Mouse (Mus musculus) forebrain, embryonic 16.5 days (tissue): ENCODE data around the gene Bicc1. TPM values are rescaled to one million over a fixed set of nuclear protein-coding genes. Genes with fewer than 3 reads are reported as not detected.
A peak's percentile ranks its signal among the peaks of the same experiment; 100 is the strongest.

Source experiments
- ATAC-seq: fragments of 200-750 bp; cut with Nextera tagmentation; 2 replicates; pipeline ENCODE4 v1.8.0; 2017; ENCODE audit warnings: mild to moderate bottlenecking, moderate library complexity
- H3K27ac ChIP-seq: fragments of 300-500 bp; sonication (generic); 2 replicates; pipeline ENCODE4 v1.5.1; 2014; ENCODE audit warnings: low read length, control low read depth
- H3K27me3 ChIP-seq: fragments of 300-500 bp; sonication (generic); replicated peaks from 2 replicates; pipeline ENCODE4 v1.6.1; 2014; ENCODE audit warnings: low read length; ENCODE audit not compliant: control insufficient read depth, insufficient read depth
- H3K36me3 ChIP-seq: fragments of 300-500 bp; sonication (generic); 2 replicates; pipeline ENCODE4 v1.6.1; 2014; ENCODE audit not compliant: control insufficient read depth, insufficient read depth
- H3K4me1 ChIP-seq: fragments of 300-500 bp; sonication (generic); replicated peaks from 2 replicates; pipeline ENCODE4 v1.6.1; 2014; ENCODE audit warnings: low read length; ENCODE audit not compliant: control insufficient read depth, insufficient read depth
- H3K4me2 ChIP-seq: fragments of 300-500 bp; sonication (generic); 2 replicates; pipeline ENCODE4 v1.6.1; 2014; ENCODE audit warnings: mild to moderate bottlenecking, low read length, control low read depth
- H3K4me3 ChIP-seq: fragments of 300-500 bp; sonication (generic); replicated peaks from 2 replicates; pipeline ENCODE4 v1.5.1; 2014; ENCODE audit warnings: mild to moderate bottlenecking, low read length, control low read depth
- H3K9ac ChIP-seq: fragments of 300-500 bp; sonication (generic); replicated peaks from 2 replicates; pipeline ENCODE4 v1.6.1; 2014; ENCODE audit warnings: low read depth, low read length, control low read depth
- H3K9me3 ChIP-seq: fragments of 300-500 bp; sonication (generic); 2 replicates; pipeline ENCODE4 v1.6.1; 2016; ENCODE audit warnings: low read length; ENCODE audit not compliant: control insufficient read depth
- whole genome bisulfite sequencing: fragments of 180-500 bp; shearing (Covaris S2); extraction: QIAGEN DNeasy Blood & Tissue Kit; methylation state at CpG from one replicate; pipeline ENCODE4 v1.1.7; 2014; 5-methylcytosine and 5-hydroxymethylcytosine counted together
- polyA plus RNA-seq: library from polyadenylated mRNA; unstranded; fragments of >200 nt; fragmentation: Nextera tagmentation; extraction: Ambion mirVana; gene quantifications from 2 replicates; pipeline ENCODE4 v1.2.1, GENCODE M21; 2015

The Bicc1 gene
- polyA plus RNA-seq: 3.1 and 4.3 TPM in 2 replicates

- H3K27ac ChIP-seq: no peak within 1 kb of the TSS
- peak within 1 kb of the TSS; percentile 98 for H3K4me2 ChIP-seq
- H3K9me3 ChIP-seq: no peaks in the 10 kb centered on the region
- ATAC-seq: peak; percentile 90
- peaks cover 9% of the 10 kb centered on the region for H3K27me3 ChIP-seq
- H3K4me1 ChIP-seq: peaks cover 9% of the 10 kb centered on the region
- 2% methylated on average over 30 of the region's 69 CpGs for WGBS
- peak within 1 kb of the TSS; percentile 71 for H3K4me3 ChIP-seq
- H3K9ac ChIP-seq: peak within 1 kb of the TSS; percentile 71
- no peaks in the 10 kb centered on the region for H3K36me3 ChIP-seq
Measured at GRCm38 (mm10) chr10:71159676-71160235, at the start of gene Bicc1. Gene Bicc1, minus strand, starts transcription at chr10:71159700.

GRCm38 (mm10) chr10:71201512-71201911 is 42.0 kb upstream of the Bicc1 start:
- Histone ChIP-seq H3K4me1 (peaks cover 3% of the 10 kb centered on the region; the same call in 1 of the 2 replicates), H3K4me2 (no peak overlapping the region), H3K4me3 (no peak overlapping the region), H3K9ac (no peak overlapping the region), H3K27ac (no peak overlapping the region), H3K36me3 (no peaks in the 10 kb centered on the region), H3K27me3 (no peaks in the 10 kb centered on the region), H3K9me3 (no peaks in the 10 kb centered on the region)
- no peak for ATAC-seq
- WGBS: 90% methylated on average over 2 of the region's 2 CpGs

- Histone ChIP-seq H3K27me3 (no peaks in the 10 kb centered on the region), H3K9me3 (no peaks in the 10 kb centered on the region), H3K4me3 (no peak overlapping the region), H3K36me3 (no peaks in the 10 kb centered on the region), H3K27ac (no peak overlapping the region), H3K4me1 (peaks cover 3% of the 10 kb centered on the region; the same call in 1 of the 2 replicates), H3K9ac (no peak overlapping the region; the same call in 1 of the 2 replicates), H3K4me2 (no peak overlapping the region)
- no peak for ATAC-seq
- WGBS: 58% methylated on average over 5 of the region's 5 CpGs
Measured at GRCm38 (mm10) chr10:71200964-71201363, 41.5 kb upstream of the Bicc1 start.

- ATAC-seq: no peak
- H3K4me2 ChIP-seq: no peak overlapping the region
- no peaks in the 10 kb centered on the region for H3K9me3 ChIP-seq
- peaks cover 3% of the 10 kb centered on the region; the same call in 1 of the 2 replicates for H3K4me1 ChIP-seq
- no peak overlapping the region for H3K27ac ChIP-seq
- H3K36me3 ChIP-seq: no peaks in the 10 kb centered on the region
- no peaks in the 10 kb centered on the region for H3K27me3 ChIP-seq
- 89% methylated on average over 8 of the region's 8 CpGs for WGBS
- no peak overlapping the region for H3K4me3 ChIP-seq
- no peak overlapping the region for H3K9ac ChIP-seq
Measured at GRCm38 (mm10) chr10:71198676-71199075, 39.2 kb upstream of the Bicc1 start.

DNA sequence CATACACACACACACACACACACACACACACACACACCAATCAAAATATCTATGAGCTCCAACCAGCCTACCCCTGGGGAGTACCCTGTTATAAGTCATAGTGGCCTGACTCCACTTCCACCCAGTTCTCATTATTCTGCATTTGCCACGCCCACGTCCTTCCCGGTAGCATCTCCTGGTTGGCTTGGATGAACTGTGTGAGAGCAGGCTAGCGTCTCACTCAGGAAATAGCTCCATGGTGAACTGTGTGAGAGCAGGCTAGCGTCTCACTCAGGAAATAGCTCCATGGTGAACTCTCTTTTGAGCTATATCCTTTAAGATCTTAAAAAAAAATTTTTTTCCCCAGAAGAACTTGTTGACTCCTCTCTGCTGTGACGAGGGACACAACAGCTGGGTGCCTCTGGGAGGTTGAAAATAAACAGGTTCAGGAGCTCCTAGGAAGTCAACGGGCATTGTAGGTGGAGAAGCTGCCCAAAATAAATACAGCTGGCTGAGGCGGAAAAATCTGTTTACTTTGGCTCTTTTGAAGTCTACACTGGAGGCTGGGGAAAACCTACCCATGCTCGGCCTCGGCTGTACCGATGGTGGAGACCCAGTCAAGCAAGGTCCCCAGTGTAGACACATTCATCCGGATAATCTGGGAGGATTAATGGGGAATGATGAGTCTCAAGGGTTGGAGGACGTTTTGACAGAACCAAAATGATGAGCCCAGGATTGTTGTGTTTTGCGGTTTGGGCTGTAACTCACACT is 37.7 kb upstream of the Bicc1 start:
- H3K9ac ChIP-seq: no peak overlapping the region
- H3K4me2 ChIP-seq: no peak overlapping the region
- peaks cover 6% of the 10 kb centered on the region; the same call in 1 of the 2 replicates for H3K4me1 ChIP-seq
- no peaks in the 10 kb centered on the region for H3K9me3 ChIP-seq
- no peak for ATAC-seq
- H3K27me3 ChIP-seq: no peaks in the 10 kb centered on the region
- no peaks in the 10 kb centered on the region for H3K36me3 ChIP-seq
- WGBS: 82% methylated on average over 14 of the region's 14 CpGs
- no peak overlapping the region for H3K27ac ChIP-seq
- no peak overlapping the region for H3K4me3 ChIP-seq

- Histone ChIP-seq H3K9ac (no peak overlapping the region), H3K27me3 (no peaks in the 10 kb centered on the region), H3K36me3 (no peaks in the 10 kb centered on the region), H3K4me2 (no peak overlapping the region), H3K4me3 (no peak overlapping the region), H3K4me1 (peaks cover 4% of the 10 kb centered on the region; the same call in 1 of the 2 replicates), H3K27ac (no peak overlapping the region), H3K9me3 (no peaks in the 10 kb centered on the region)
- ATAC-seq: no peak
- 56% methylated on average over 9 of the region's 9 CpGs for WGBS
Measured at GRCm38 (mm10) chr10:71195501-71195900, 36.0 kb upstream of the Bicc1 start.

DNA sequence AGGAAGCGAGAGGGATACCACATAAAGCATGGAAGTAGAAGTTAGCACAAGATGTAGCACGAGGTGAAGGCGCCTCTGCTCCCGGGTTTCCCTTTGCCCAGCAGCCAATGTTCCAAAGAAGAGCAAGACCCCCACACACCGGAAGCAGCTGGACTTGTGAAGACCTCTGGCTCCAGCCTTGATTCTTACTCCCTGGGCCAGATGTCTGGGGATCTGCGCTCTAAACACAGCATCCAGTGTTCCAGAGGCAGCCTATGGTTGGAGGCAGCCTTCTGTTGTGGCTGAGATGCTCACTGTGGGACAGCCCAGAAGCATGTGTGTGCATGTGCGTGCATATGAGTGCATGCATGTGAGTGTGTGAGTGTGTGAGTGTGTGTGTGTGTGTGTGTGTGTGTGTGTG is 35.2 kb upstream of the Bicc1 start:
- H3K4me2 ChIP-seq: no peak overlapping the region
- 93% methylated on average over 7 of the region's 7 CpGs for WGBS
- no peak for ATAC-seq
- H3K4me1 ChIP-seq: 0 out of 2 replicates have a peak, but pooled peaks cover 2% of the 10 kb centered on the region
- H3K27ac ChIP-seq: no peak overlapping the region
- no peaks in the 10 kb centered on the region for H3K27me3 ChIP-seq
- H3K9me3 ChIP-seq: no peaks in the 10 kb centered on the region
- no peak overlapping the region for H3K9ac ChIP-seq
- no peak overlapping the region for H3K4me3 ChIP-seq
- H3K36me3 ChIP-seq: no peaks in the 10 kb centered on the region

DNA sequence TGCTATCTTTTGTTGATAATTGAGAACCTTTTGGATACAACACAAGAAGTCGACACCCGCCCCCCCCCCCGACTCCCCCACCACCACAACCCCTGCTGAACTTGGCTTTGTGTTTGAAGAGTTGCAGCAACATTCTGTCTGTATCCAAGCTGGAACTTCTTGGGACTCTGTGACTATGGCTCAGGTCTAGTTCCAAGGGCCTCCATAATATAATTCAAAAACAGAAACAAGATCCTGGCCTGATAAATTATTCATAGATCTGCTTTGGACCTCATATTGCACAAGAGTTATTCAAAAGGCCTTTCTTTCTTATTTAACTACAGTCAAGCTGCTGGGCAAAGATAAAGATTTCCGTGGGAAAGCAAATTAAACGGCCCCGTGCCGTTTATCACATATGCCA is 33.8 kb upstream of the Bicc1 start:
- Histone ChIP-seq H3K27ac (no peak overlapping the region), H3K9me3 (no peaks in the 10 kb centered on the region), H3K4me2 (no peak overlapping the region), H3K27me3 (no peaks in the 10 kb centered on the region), H3K4me3 (no peak overlapping the region), H3K9ac (no peak overlapping the region), H3K4me1 (0 out of 2 replicates have a peak, but pooled peaks cover 2% of the 10 kb centered on the region), H3K36me3 (no peaks in the 10 kb centered on the region)
- ATAC-seq: no peak
- 29% methylated on average over 7 of the region's 7 CpGs for WGBS

GRCm38 (mm10) chr10:71192886-71193285 is 33.4 kb upstream of the Bicc1 start:
- no peaks in the 10 kb centered on the region for H3K9me3 ChIP-seq
- H3K9ac ChIP-seq: no peak overlapping the region
- no peaks in the 10 kb centered on the region for H3K36me3 ChIP-seq
- H3K4me2 ChIP-seq: no peak overlapping the region
- no peak for ATAC-seq
- 0 out of 2 replicates have a peak, but pooled peaks cover 2% of the 10 kb centered on the region for H3K4me1 ChIP-seq
- no peak overlapping the region for H3K27ac ChIP-seq
- H3K4me3 ChIP-seq: no peak overlapping the region
- H3K27me3 ChIP-seq: no peaks in the 10 kb centered on the region
- 75% methylated on average over 11 of the region's 11 CpGs for WGBS
